Comparison of ENCODE assay signal across 25 mouse cellular contexts in the genomic region with DNA sequence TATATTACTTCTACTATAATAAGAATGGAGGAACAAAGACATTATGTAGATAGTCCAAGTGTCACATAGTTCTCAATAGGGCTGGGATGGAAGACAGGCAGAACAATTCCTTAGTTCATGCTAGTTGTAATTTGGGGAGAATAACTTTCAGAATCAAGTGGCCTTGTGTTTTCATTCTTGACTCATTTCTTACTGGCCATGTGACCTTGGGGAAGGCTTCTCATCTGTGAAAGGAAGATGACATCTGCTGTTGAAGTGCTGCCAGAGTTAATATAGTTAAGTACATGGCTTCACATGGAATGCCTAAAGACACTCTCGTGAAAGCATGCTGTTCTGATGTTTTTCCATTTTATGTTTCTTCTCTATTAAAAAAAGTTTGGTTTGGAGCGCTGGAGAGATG.
"Had no signal": no experiment of that assay in that cellular context is flagged by ENCODE, and none has a peak within 500 bp of the region (broad histone marks: within the 10 kb centered on the region; RNA-seq: fewer than 3 reads in every experiment).

No protein-coding gene starts in this region.

- DNase-seq: gastrocnemius, postnatal 14 days; gastrocnemius, postnatal 36 days; heart, adult 11 months; heart, adult 2 months; heart, postnatal 14 days; heart, postnatal 36 days; kidney, adult 11 months; kidney, adult 2 months; kidney, adult 9 months; kidney, postnatal 14 days; kidney, postnatal 36 days; layer of hippocampus, adult 9-11 months; layer of hippocampus, postnatal 36 days; left cerebral cortex, postnatal 4 days had no signal

- H3K9ac ChIP-seq: heart, embryonic 13.5 days; heart, embryonic 15.5 days; hindbrain, embryonic 13.5 days; hindbrain, embryonic 15.5 days; limb, embryonic 13.5 days; limb, embryonic 15.5 days; liver, embryonic 12.5 days; liver, embryonic 14.5 days had no signal

- H3K4me3 ChIP-seq: heart, adult 2 months; heart, embryonic 13.5 days; heart, embryonic 15.5 days; hindbrain, embryonic 13.5 days; hindbrain, embryonic 15.5 days; limb, embryonic 13.5 days; limb, embryonic 15.5 days; liver, embryonic 12.5 days had no signal

- H3K4me2 ChIP-seq: heart, embryonic 11.5 days; heart, embryonic 13.5 days; heart, embryonic 15.5 days; hindbrain, embryonic 13.5 days; hindbrain, embryonic 15.5 days; limb, embryonic 13.5 days; limb, embryonic 15.5 days; liver, embryonic 12.5 days had no signal

- H3K27me3 ChIP-seq: heart, embryonic 13.5 days; heart, embryonic 15.5 days; hindbrain, embryonic 13.5 days; hindbrain, embryonic 15.5 days; limb, embryonic 13.5 days; limb, embryonic 15.5 days; liver, embryonic 12.5 days had no signal

- H3K27ac ChIP-seq: heart, adult 2 months; heart, embryonic 13.5 days; heart, embryonic 15.5 days; hindbrain, embryonic 13.5 days; hindbrain, embryonic 15.5 days; hindbrain, postnatal 0 days; limb, embryonic 13.5 days; limb, embryonic 15.5 days; liver, embryonic 12.5 days; liver, embryonic 14.5 days had no signal

- ATAC-seq: hindbrain, postnatal 0 days; intestine, embryonic 16.5 days; liver, embryonic 12.5 days had no signal

- H3K9me3 ChIP-seq: heart, embryonic 13.5 days; heart, embryonic 15.5 days; hindbrain, embryonic 13.5 days; hindbrain, embryonic 15.5 days; limb, embryonic 13.5 days; limb, embryonic 15.5 days; liver, embryonic 12.5 days had no signal

- H3K4me1 ChIP-seq: heart, embryonic 13.5 days; heart, embryonic 15.5 days; hindbrain, embryonic 13.5 days; hindbrain, embryonic 15.5 days; limb, embryonic 13.5 days; limb, embryonic 15.5 days; liver, embryonic 12.5 days had no signal

- H3K36me3 ChIP-seq: heart, embryonic 13.5 days; heart, embryonic 15.5 days; hindbrain, embryonic 13.5 days; hindbrain, embryonic 15.5 days; limb, embryonic 13.5 days; limb, embryonic 15.5 days; liver, embryonic 12.5 days had no signal
